Mouse (Mus musculus): ENCODE data around the gene Plk5. TPM values are rescaled to one million over a fixed set of nuclear protein-coding genes. Genes with fewer than 3 reads are reported as not detected.
A peak's percentile ranks its signal among the peaks of the same experiment; 100 is the strongest.

The Plk5 gene
- polyA plus RNA-seq, 1 experiment from 2014 or later, result 0.50 TPM

DNA sequence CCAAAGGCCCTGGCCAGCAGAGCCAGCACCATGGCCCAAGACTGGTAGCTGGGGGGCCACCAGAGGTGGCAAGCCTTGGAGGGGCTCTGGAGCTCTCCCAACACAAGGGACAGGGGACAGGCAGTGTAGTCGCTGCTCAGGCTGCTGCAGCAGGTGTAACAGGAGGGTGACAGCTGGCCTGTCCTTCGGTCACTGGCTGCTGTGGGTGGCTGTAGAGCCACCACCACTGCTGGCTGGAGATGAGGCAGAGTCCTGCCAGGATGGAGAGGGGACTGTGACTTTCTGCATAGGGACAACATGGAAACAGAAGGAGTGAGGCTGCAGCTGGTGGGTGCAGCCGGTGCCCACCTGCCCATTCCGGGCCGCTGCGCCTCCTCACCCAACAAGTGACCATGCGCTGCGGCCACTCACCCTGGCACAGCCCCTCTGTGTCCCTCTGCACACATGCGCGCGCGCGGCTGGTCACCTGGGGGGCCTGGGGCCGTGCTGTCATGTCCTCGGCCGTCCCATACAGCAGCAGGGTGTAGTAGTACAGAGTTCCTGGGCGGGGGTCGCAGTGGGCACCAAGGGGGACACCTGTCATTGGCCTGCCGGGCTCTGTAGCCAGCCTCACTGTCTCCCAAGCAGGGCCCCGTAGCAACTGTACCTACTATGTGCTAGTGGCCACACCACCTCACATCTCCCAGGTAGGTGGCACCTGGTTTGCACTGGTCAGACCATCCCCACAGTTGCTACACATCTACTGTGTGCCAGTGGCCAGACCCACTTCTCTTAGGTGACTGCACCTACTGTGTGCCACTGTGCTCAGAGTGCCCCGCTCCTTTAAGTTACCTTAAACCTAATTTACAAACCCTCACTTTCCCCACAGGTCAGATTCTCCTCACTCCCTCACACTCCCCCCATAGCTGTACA, 34.3 kb upstream of the Plk5 start:
- Histone ChIP-seq H3K27ac (no peak overlapping the region), H3K27me3 (peaks cover 40% of the 10 kb centered on the region), H3K4me3 (no peak overlapping the region; the same call in 1 of the 2 replicates), H3K9me3 (replicated peaks) (no peaks in the 10 kb centered on the region), H3K4me2 (replicated peaks) (peak overlapping the region; percentile 96), H3K36me3 (peaks cover 19% of the 10 kb centered on the region), H3K9ac (no peak overlapping the region), H3K4me1 (peaks cover 35% of the 10 kb centered on the region)
- no peak for ATAC-seq (ENCODE audit: low FRiP score)
- WGBS, result 93% methylated on average over 21 of the region's 21 CpGs

GRCm38 (mm10) chr10:80322811-80323211, 33.4 kb upstream of the Plk5 start:
- no peak for ATAC-seq (ENCODE audit: low FRiP score)
- Histone ChIP-seq H3K9me3 (replicated peaks) (no peaks in the 10 kb centered on the region), H3K4me2 (replicated peaks) (peak overlapping the region; percentile 96), H3K36me3 (peaks cover 10% of the 10 kb centered on the region), H3K4me1 (peaks cover 31% of the 10 kb centered on the region), H3K4me3 (peak overlapping the region; percentile 40), H3K9ac (peak overlapping the region; percentile 60), H3K27ac (no peak overlapping the region), H3K27me3 (peaks cover 37% of the 10 kb centered on the region)
- WGBS, result 8% methylated on average over 28 of the region's 28 CpGs

- Histone ChIP-seq H3K9ac (peak overlapping the region; percentile 60), H3K36me3 (peaks cover 3% of the 10 kb centered on the region; the same call in 1 of the 2 replicates), H3K27ac (no peak overlapping the region), H3K27me3 (peaks cover 39% of the 10 kb centered on the region), H3K9me3 (replicated peaks) (no peaks in the 10 kb centered on the region), H3K4me2 (replicated peaks) (peak overlapping the region; percentile 96), H3K4me1 (peaks cover 31% of the 10 kb centered on the region), H3K4me3 (peak overlapping the region; percentile 40)
- ATAC-seq (ENCODE audit: low FRiP score), result peak; percentile 13
- under 1% methylated on average over 46 of the region's 46 CpGs for WGBS
Measured at GRCm38 (mm10) chr10:80323261-80324119, 32.8 kb upstream of the Plk5 start.

- 0 out of 2 replicates have a peak overlapping the region, but pooled peaks have one; percentile 96 for H3K4me2 ChIP-seq (replicated peaks)
- peaks cover 27% of the 10 kb centered on the region for H3K4me1 ChIP-seq
- H3K9me3 ChIP-seq (replicated peaks), result no peaks in the 10 kb centered on the region
- 78% methylated on average over 17 of the region's 17 CpGs for WGBS
- H3K36me3 ChIP-seq, result no peaks in the 10 kb centered on the region
- no peak overlapping the region for H3K27ac ChIP-seq
- H3K4me3 ChIP-seq, result no peak overlapping the region
- no peak for ATAC-seq (ENCODE audit: low FRiP score)
- no peak overlapping the region for H3K9ac ChIP-seq
- peaks cover 39% of the 10 kb centered on the region for H3K27me3 ChIP-seq
Measured at GRCm38 (mm10) chr10:80324120-80325037, 31.9 kb upstream of the Plk5 start.

GRCm38 (mm10) chr10:80325045-80325444, 31.2 kb upstream of the Plk5 start:
- Histone ChIP-seq H3K27ac (no peak overlapping the region), H3K4me3 (no peak overlapping the region), H3K9me3 (replicated peaks) (no peaks in the 10 kb centered on the region), H3K4me1 (peaks cover 22% of the 10 kb centered on the region), H3K4me2 (replicated peaks) (no peak overlapping the region), H3K9ac (no peak overlapping the region), H3K27me3 (peaks cover 39% of the 10 kb centered on the region), H3K36me3 (no peaks in the 10 kb centered on the region)
- no peak for ATAC-seq (ENCODE audit: low FRiP score)
- 82% methylated on average over 21 of the region's 21 CpGs for WGBS

GRCm38 (mm10) chr10:80329273-80330081, 26.8 kb upstream of the Plk5 start, which contains the start of the genes Pcsk4 and Reep6:
Gene Pcsk4, minus strand, starts transcription at chr10:80329498.
Gene Reep6, plus strand, starts transcription at chr10:80329953.
- 0 out of 2 replicates have a peak within 1 kb of the TSS, but pooled peaks have one; percentile 2 for H3K27ac ChIP-seq

DNA sequence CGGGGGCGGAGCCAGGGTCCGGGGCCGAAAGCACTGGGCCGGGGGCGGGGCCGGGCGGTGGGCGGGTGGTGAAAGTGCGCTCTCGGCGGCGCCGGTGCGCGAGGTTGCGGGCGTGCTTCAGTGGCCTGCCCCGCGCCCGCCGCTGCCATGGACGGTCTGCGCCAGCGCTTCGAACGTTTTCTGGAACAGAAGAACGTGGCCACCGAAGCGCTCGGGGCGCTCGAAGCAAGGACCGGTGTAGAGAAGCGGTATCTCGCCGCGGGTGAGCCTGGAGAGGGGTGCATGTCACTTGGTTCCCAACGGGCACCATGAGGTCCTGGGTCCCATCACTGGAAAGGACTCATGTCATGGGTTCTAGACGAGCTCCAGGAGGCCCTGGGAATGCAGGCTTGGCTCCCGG, 26.2 kb upstream of the Plk5 start:
- Histone ChIP-seq H3K4me1 (peaks cover 15% of the 10 kb centered on the region), H3K36me3 (no peaks in the 10 kb centered on the region), H3K27ac (0 out of 2 replicates have a peak overlapping the region, but pooled peaks have one; percentile 2), H3K4me3 (peak overlapping the region; percentile 46), H3K4me2 (replicated peaks) (peak overlapping the region; percentile 88), H3K9ac (peak overlapping the region; percentile 59), H3K27me3 (peaks cover 38% of the 10 kb centered on the region), H3K9me3 (replicated peaks) (no peaks in the 10 kb centered on the region)
- WGBS, result 1% methylated on average over 40 of the region's 41 CpGs
- ATAC-seq (ENCODE audit: low FRiP score), result peak; percentile 26; the same call in 1 of the 2 replicates

More at GRCm38 (mm10) chr10:80329273-80330081, 26.8 kb upstream of the Plk5 start, which contains the start of the genes Pcsk4 and Reep6:
- ATAC-seq (ENCODE audit: low FRiP score), result peak; percentile 94
- H3K4me1 ChIP-seq, result peaks cover 15% of the 10 kb centered on the region
- H3K36me3 ChIP-seq, result no peaks in the 10 kb centered on the region
- H3K27me3 ChIP-seq, result peaks cover 39% of the 10 kb centered on the region
- H3K4me2 ChIP-seq (replicated peaks), result peak within 1 kb of the TSS; percentile 88
- H3K4me3 ChIP-seq, result peak within 1 kb of the TSS; percentile 46
- H3K9ac ChIP-seq, result peak within 1 kb of the TSS; percentile 59
- 6% methylated on average over 31 of the region's 36 CpGs for WGBS
- H3K9me3 ChIP-seq (replicated peaks), result no peaks in the 10 kb centered on the region

DNA sequence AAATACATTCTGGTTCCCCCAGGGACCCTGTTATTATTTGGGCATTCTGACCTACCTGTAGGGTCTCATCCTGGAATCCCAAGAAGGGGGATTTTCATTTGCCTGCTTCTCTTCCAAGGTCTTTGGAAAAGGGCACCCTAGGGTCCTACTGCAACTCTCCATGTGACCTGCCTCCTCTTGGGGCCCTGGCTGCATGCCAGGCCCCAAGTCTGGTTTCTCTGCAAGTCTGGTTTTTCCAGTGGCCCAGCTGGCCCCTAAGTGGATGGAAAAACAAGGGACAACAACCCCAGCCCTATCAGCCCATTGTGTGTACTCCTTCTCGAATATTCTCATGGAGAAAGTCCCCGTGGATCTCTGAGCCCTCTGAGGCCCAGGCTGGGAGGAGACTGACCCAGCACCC, 25.4 kb upstream of the Plk5 start:
- H3K9me3 ChIP-seq (replicated peaks), result no peaks in the 10 kb centered on the region
- 0 out of 2 replicates have a peak overlapping the region, but pooled peaks have one; percentile 46 for H3K4me3 ChIP-seq
- no peak for ATAC-seq (ENCODE audit: low FRiP score)
- H3K27me3 ChIP-seq, result peaks cover 38% of the 10 kb centered on the region
- peak overlapping the region; percentile 88 for H3K4me2 ChIP-seq (replicated peaks)
- H3K4me1 ChIP-seq, result peaks cover 15% of the 10 kb centered on the region
- H3K36me3 ChIP-seq, result no peaks in the 10 kb centered on the region
- no peak overlapping the region for H3K9ac ChIP-seq
- H3K27ac ChIP-seq, result no peak overlapping the region
- whole genome bisulfite sequencing, result 69% methylated on average over 2 of the region's 2 CpGs

DNA sequence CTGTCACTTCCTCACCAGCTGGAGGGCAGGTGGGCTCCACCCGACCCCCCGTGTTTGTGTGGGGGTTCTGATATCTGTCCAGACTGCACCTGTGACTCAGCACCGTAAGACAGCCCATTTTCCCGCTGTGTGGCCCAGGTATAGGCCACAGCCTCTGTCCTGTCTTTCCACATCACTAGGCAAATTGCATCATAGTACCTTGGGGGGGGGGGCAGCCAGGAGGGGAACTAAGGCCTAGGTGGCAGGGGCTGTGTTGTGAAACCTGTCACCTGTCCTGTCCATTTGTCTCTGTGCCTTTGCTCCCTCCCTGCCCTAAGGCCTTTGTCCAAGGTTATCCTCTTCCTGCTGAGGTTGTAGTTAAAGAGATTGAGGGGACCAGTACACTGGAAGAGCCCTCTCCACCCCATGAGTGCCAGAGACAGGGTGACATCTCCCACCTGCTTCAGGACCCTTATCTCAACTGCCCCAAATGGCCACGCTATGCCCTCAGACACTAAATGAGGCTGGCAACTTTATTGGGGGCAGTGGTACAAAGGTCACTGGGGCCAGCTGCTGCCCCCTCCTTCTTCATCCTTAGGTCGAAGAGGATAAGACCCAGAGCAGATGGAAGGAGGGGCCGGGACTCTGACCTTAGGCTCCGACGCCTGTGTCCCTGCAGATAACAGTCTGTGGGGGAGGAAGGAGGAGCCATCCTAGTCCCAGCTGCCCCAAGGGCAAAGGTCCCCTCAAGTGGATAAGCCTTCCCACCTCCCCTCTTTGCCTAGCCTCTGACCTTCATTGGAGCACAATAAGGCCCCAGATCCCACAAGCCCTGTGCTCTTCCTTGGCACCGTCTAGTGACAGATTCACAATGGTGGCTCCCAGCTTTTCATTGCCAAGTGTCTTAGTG, 24.4 kb upstream of the Plk5 start:
- Histone ChIP-seq H3K9me3 (replicated peaks) (no peaks in the 10 kb centered on the region), H3K4me3 (no peak overlapping the region), H3K9ac (no peak overlapping the region), H3K4me2 (replicated peaks) (no peak overlapping the region), H3K4me1 (peaks cover 15% of the 10 kb centered on the region), H3K27me3 (peaks cover 33% of the 10 kb centered on the region), H3K27ac (no peak overlapping the region), H3K36me3 (no peaks in the 10 kb centered on the region)
- ATAC-seq (ENCODE audit: low FRiP score), result no peak
- WGBS, result 55% methylated on average over 10 of the region's 10 CpGs

DNA sequence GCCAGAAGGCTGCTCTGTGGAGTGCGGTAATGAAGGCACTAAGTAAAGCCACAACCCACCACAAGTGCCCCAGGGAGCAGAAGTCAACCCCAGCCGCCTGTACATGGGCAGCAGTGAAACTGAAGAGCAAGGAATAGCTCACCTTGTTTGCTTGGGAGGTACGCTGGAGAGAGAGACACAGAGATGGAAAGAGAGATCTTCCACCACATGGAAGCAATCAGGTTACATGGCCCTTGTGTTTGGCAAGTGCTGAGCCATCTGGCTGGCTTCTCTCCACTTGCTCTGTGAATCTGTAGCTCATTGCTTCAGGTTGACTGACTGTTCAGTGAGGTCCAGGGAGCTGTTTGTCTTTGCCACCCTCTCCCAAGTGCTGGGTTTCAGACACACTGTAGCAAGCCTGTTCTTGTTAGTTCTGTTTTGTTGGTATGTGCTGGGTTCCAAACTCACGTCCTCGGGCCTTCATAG, 23.7 kb upstream of the Plk5 start:
- Histone ChIP-seq H3K9ac (no peak overlapping the region), H3K27me3 (peaks cover 31% of the 10 kb centered on the region)
- no peak for ATAC-seq (ENCODE audit: low FRiP score)

More for the DNA sequence above, 23.7 kb upstream of the Plk5 start:
- Histone ChIP-seq H3K4me3 (no peak overlapping the region), H3K36me3 (no peaks in the 10 kb centered on the region), H3K27ac (no peak overlapping the region), H3K4me2 (replicated peaks) (no peak overlapping the region), H3K4me1 (peaks cover 15% of the 10 kb centered on the region), H3K9me3 (replicated peaks) (no peaks in the 10 kb centered on the region)
- 78% methylated on average over 5 of the region's 5 CpGs for whole genome bisulfite sequencing
